Mouse (Mus musculus): ENCODE data around the gene Foxp1.

Gene Foxp1

GRCm38 (mm10) chr6:98973433-98973832 lies 549.1 kb downstream of the Foxp1 start:
- no peak for DNase-seq (ENCODE audit: low read depth in 1 of 2, low spot score in 2 of 2)

DNA sequence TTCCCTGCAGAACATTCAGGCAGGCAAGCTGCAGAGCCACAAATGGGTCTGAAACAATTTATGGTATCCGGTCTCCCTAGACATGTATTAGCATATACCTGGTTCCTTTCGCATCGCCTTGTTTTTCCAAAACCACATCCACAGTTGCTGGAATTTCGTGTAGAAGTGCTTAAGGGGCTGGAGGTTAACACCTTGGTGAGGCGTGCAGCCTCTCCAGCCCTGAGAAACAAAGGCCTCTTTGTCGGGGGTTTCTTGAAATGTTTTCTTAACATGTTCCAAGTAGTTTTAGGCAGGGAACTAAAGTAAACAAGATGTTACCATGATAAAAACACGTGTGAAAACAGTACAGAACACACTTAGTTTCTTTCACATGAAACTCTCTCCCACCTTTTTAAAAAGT lies 550.1 kb downstream of the Foxp1 start:
- no peak for DNase-seq (ENCODE audit: low read depth in 1 of 2, low spot score in 2 of 2)

- DNase-seq (ENCODE audit: low read depth in 1 of 2, low spot score in 2 of 2): peak; percentile 4 to 5
Observed at GRCm38 (mm10) chr6:98959333-98959732, 563.2 kb downstream of the Foxp1 start.

DNA sequence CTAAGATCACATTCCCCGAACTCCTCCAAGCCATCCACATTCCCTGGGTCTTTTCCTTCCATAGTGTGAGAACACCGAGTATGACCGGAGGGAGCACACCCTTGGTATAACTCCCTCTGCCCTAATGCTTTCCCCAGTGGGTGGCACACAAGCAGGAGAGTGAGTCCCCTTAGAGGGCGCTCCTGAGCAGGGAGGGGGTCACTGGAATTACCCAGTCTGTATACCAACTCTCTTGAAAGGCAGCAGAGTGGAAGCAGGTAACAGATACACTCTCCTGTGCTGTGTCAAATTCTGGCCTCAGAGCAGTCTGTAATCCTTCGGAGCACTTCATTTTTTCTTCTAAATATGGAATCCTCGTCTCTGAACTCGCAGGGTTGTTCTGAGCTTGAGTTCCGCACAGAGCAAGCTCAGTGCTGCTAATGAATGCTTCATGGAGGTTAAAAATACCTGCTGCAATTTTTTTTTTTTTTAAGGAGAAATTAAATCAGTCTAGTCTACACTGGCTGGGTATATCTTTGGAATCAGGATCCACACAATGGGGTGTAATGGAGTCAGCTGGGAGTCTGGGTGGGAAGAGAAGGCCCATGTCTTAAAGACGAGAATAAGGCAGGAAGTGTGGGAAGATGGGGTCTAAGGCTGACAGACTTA lies 565.9 kb downstream of the Foxp1 start:
- no peak for DNase-seq (ENCODE audit: low read depth in 1 of 2, low spot score in 2 of 2)

- DNase-seq (ENCODE audit: low read depth in 1 of 2, low spot score in 2 of 2): no peak
Observed at GRCm38 (mm10) chr6:98955706-98956105, 566.8 kb downstream of the Foxp1 start.

GRCm38 (mm10) chr6:98954439-98954838 lies 568.1 kb downstream of the Foxp1 start:
- no peak for DNase-seq (ENCODE audit: low read depth in 1 of 2, low spot score in 2 of 2)

GRCm38 (mm10) chr6:98949703-98950191 lies 572.8 kb downstream of the Foxp1 start:
- no peak for DNase-seq (ENCODE audit: low read depth in 1 of 2, low spot score in 2 of 2)

- no peak for DNase-seq (ENCODE audit: low read depth in 1 of 2, low spot score in 2 of 2)
Observed at GRCm38 (mm10) chr6:98949286-98949685, 573.2 kb downstream of the Foxp1 start.

DNA sequence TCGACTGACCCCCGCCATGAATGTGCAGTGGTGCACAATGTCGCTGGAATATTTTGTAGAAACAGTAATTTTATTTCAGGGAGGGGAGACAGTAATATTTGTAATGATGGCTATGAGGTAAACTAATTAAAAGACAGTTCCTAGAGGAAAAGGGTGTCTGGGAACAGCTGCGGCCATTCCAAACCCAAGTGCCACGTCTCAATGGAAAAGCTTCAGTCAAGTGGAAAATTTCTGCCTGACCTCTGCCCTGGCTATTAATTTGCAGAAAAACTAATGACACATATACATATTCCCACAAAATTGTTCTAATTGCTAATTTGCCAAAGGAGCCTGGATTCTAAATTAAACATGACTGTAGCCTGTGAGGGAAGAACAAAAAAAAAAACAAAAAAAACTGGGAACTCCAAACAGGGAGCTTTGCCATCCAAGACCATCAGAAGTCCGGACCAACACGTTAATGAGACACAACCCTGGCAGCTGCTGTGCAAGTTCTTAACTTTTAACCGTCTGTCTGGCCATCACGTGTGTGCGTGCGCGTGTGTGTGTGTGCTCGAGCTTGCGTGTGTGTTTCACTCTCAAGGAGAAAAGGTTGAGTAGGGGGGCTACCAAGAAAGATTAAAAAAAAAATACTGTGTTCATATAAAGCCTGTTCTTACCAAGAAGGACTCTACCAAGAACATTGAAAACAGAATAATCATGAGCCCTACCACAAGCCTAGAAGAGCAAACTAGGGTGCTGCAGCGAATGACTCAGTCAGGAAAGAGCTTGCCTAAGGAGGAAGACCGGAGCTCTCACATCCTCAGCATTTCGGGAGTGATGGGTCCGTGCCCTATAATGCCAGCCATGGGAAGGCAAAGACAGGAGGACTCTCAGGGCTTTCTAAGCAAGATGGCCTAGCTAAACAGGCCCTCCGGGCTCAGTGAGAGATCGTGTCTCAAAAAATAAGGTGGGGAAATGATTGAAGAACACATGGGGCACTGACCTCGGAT lies 574.1 kb downstream of the Foxp1 start:
- DNase-seq (ENCODE audit: low read depth in 1 of 2, low spot score in 2 of 2): no peak

DNA sequence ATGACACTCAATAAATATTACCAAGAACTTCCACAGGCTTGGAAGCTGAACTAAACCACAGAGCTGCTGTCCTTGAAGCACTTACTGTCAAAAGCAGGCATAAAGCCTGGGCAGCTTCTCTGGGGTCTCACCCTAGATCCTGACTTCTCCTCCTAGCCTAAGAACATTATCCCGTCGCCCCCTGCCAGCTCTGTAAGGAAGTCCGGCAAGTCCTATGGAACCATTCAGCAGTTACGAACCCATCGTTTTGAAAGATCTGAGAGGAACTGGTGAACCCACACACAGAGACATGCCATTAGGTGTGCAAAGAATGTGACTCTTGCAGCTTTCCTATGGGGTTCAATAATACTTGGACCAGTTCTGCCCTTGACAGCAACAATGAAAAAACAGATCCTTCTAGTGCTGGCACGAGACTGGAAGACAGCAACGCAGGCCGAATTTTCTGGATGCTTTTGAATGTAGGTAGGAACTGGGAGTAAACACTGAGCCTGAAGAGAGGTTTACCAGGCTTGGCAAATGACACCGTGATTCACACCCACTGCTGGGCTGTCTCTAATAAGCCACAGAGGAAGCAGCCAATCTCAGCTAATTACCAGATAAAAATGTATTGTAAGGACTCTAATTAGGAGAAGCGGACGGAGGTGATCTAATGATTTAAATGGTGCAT lies 574.9 kb downstream of the Foxp1 start:
- DNase-seq (ENCODE audit: low read depth in 1 of 2, low spot score in 2 of 2): no peak

GRCm38 (mm10) chr6:98946731-98947130 lies 575.8 kb downstream of the Foxp1 start:
- DNase-seq (ENCODE audit: low read depth in 1 of 2, low spot score in 2 of 2): no peak

GRCm38 (mm10) chr6:98945496-98946412 lies 576.8 kb downstream of the Foxp1 start:
- DNase-seq (ENCODE audit: low read depth in 1 of 2, low spot score in 2 of 2): no peak

DNA sequence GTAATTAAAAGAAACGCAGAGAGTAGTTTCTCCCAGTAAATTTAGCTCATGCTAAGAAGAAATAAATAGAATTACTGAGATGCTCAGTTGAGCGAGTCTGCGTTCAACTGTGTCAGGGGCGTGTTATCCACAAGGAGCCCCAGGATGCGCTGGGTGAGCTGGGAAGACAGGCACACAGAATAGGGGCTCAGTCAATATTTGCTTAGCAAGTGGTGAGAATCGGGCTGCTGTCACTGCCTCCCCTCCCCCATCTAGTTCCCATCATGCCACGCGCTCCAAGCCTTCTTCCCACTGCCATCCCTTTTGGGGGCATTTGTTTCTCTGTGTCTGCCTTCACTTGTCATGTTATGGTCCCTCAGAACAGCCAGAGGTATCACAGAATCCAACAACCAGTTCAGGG lies 584.2 kb downstream of the Foxp1 start:
- DNase-seq (ENCODE audit: low read depth in 1 of 2, low spot score in 2 of 2): no peak

DNA sequence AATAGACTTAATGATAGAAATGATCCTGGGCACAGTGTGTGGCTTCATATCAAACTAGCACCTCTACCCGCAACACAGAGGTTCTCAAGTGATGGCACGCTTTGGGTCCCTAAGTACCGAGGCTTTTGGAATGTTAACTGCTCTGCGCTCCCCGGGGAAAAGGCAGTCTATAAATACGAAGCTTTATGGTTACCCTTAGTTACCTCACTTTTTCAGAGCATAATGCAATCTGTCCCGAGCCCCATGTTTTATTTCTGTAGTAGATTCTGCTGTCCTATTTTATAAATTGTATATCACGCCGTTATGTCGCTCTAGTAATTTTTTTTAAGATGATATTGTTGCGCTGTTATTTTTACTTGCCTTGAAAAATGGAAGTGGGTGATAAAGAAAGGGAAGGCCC lies 585.0 kb downstream of the Foxp1 start:
- no peak for DNase-seq (ENCODE audit: low read depth in 1 of 2, low spot score in 2 of 2)

GRCm38 (mm10) chr6:98936377-98936776 lies 586.1 kb downstream of the Foxp1 start:
- DNase-seq (ENCODE audit: low read depth in 1 of 2, low spot score in 2 of 2): no peak

GRCm38 (mm10) chr6:98935169-98935568 lies 587.4 kb downstream of the Foxp1 start:
- DNase-seq (ENCODE audit: low read depth in 1 of 2, low spot score in 2 of 2): no peak

DNA sequence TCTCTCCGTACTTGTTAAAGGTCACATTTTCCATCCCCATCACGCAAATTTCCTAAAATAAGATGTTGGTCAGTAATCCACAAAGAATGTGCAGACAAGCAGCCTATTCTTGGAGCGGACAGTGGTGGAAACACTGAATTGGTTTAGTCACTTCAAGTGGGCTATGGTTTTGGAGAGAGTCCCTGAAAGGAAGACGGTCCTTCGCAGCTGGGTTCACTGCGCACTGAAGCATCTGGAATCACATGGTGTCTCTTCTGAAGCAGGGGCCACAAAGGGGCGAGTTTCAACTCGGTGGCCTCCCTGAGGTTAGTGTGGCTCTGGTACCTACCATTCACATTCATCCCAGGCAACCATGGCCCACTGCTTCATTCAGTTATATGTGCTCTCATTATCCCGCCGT lies 588.1 kb downstream of the Foxp1 start:
- no peak for DNase-seq (ENCODE audit: low read depth in 1 of 2, low spot score in 2 of 2)

- no peak for DNase-seq (ENCODE audit: low read depth in 1 of 2, low spot score in 2 of 2)
Observed at GRCm38 (mm10) chr6:98933135-98933724, 589.3 kb downstream of the Foxp1 start.

DNA sequence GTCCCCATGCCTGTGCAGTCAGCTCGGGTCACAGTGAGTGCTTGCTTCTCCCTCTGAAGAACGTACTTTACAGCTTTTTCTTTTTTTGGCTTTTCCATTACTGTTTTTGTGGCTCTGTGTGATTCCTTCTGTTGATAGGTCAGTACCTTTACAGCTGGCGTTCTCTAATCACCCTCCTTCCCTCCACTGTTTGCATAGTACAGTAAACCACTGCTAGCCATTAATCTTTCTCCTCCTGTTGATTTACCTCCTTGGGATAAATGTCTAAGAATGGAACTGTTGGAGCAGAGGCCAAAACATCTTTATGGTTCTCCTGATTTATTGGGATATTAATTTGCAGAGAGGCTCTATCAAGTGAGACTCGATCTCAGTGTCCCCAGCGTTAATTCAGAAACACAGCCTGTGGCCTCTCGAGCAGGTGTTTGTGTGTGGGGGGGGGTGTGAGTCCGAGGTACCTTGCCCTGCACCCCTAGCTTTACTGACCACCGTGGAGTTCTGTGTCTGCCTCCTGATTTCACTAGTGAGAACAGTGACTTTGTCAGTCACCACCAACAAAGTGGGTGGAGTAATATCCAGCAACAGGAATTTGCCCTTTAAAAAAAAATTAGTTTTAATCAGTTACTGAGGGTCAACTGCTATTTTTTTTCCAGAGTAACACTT lies 590.5 kb downstream of the Foxp1 start:
- DNase-seq (ENCODE audit: low read depth in 1 of 2, low spot score in 2 of 2): no peak

Data from monocyte, adult 2 months (primary cell).